Mouse (Mus musculus): ENCODE results near the gene Ctsq. TPM values are rescaled to one million over a fixed set of nuclear protein-coding genes. Genes with fewer than 3 reads are reported as not detected.
"Not testable (repeated sequence)": the region's sequence is repeated elsewhere in the genome, so short reads cannot be mapped to it uniquely, and the experiment has no call there.

Ctsq gene
- not detected in 2 replicates for polyA plus RNA-seq (2015; fragmentation: Nextera tagmentation; extraction: Ambion mirVana)

DNA sequence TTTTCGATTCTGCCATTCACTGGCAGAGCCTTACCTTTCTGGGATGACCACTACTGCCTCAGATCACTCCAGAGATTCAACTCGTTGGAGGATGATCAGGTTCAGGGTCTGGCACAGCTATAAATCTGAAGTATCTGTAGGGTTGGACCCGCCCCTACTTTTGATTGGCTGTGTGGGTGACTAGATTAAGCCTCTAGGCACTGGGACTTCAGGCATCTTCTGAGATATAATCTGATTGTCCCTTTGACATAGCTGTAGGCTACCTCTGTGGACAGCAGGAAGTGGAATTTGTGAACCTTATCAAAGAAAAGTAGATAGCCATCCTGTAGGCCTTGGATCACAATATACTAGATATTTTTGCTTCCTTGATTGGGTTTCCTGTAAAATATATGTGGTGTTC is at the start of gene Ctsq:
TSS of gene Ctsq (minus strand) at position 101 of the 400 bp plus-strand sequence.
- Histone ChIP-seq H3K27ac (replicated peaks) (no peak within 1 kb of the TSS), H3K9me3 (peaks cover 11% of the 10 kb centered on the region; the same call in 1 of the 2 replicates), H3K4me1 (no peaks in the 10 kb centered on the region), H3K9ac (no peak within 1 kb of the TSS), H3K4me3 (no peak within 1 kb of the TSS), H3K27me3 (replicated peaks) (no peaks in the 10 kb centered on the region), H3K36me3 (no peaks in the 10 kb centered on the region), H3K4me2 (no peak within 1 kb of the TSS)
- 38% methylated on average over 3 of the region's 3 CpGs for WGBS
- no peak for ATAC-seq (ENCODE audit: extremely low read depth, insufficient number of reproducible peaks, low FRiP score, low TSS enrichment)

DNA sequence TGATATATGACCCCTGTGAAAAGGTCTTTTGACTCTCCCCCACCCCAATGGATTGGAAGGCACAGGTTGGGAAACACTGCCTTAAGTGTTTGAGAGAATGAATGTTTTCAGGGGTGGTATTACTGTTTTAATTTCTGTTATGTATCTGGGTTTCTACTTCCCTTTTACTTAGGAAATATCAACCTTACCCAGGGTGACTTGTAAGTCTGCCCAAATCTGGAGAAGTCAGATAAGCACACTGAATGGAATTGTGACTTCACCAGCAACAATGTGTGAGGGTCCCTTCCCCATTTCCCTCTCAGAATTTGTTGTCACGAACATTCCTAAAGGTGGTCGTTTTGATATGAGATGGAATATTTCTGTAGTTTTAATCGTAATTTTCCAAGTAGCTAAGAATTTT is 17.6 kb downstream of the Ctsq start:
- no peak for ATAC-seq (ENCODE audit: extremely low read depth, insufficient number of reproducible peaks, low FRiP score, low TSS enrichment)
- Histone ChIP-seq H3K27me3 (replicated peaks) (no peaks in the 10 kb centered on the region), H3K27ac (replicated peaks) (no peak overlapping the region), H3K9me3 (peaks cover 26% of the 10 kb centered on the region; the same call in 1 of the 2 replicates), H3K9ac (no peak overlapping the region), H3K4me2 (no peak overlapping the region), H3K36me3 (no peaks in the 10 kb centered on the region), H3K4me3 (no peak overlapping the region), H3K4me1 (no peaks in the 10 kb centered on the region)
- 68% methylated on average over 3 of the region's 3 CpGs for WGBS

DNA sequence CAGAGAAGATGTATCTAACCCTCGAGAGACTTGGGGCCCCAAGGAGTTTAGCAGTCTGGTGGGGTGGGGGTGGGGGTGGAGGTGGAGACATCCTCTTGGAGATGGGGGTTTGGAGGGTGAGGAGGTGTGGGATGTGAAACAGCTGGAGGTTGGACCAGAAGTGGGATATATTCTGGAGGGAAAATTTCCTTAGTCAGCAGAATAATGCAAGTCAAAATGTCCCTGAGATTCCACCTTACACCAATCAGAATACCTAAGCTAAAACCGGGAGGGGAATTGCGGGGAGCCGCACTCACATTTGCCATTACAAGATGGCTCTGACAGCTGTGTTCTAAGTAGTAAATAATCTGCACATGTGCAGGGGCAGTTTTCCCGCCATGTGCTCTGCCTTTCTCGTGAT is 18.6 kb downstream of the Ctsq start:
- Histone ChIP-seq H3K27ac (replicated peaks) (no peak overlapping the region), H3K9me3 (peaks cover 24% of the 10 kb centered on the region; the same call in 1 of the 2 replicates), H3K27me3 (replicated peaks) (no peaks in the 10 kb centered on the region), H3K4me3 (no peak overlapping the region), H3K4me1 (no peaks in the 10 kb centered on the region), H3K36me3 (no peaks in the 10 kb centered on the region), H3K4me2 (no peak overlapping the region), H3K9ac (no peak overlapping the region)
- WGBS: 86% methylated on average over 6 of the region's 6 CpGs
- no peak for ATAC-seq (ENCODE audit: extremely low read depth, insufficient number of reproducible peaks, low FRiP score, low TSS enrichment)

DNA sequence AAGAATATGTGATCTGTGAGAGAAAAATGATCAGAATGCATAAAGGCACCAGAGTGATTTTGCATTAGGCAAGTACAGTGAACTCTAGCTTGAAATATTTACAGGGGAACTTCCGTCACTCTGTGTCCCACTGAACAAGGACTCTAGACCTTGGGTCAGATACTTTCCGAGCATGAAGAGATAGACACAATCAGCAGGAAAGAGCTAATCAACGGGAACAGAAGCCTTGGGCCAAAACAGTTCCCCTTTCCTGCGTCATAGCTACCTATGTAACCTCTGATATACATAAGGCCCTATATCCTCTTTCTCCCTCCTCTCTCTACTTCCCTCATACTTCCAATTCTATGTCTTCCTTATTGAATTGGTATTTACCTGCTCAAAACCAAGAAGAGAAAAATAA is 30.3 kb downstream of the Ctsq start:
- ATAC-seq (ENCODE audit: extremely low read depth, insufficient number of reproducible peaks, low FRiP score, low TSS enrichment): no peak
- no peak overlapping the region for H3K27ac ChIP-seq (replicated peaks)
- no peaks in the 10 kb centered on the region for H3K27me3 ChIP-seq (replicated peaks)
- no peak overlapping the region for H3K4me3 ChIP-seq
- H3K36me3 ChIP-seq: no peaks in the 10 kb centered on the region
- no peak overlapping the region for H3K9ac ChIP-seq
- H3K4me2 ChIP-seq: no peak overlapping the region
- WGBS: 44% methylated on average over 4 of the region's 4 CpGs
- H3K4me1 ChIP-seq: no peaks in the 10 kb centered on the region
- H3K9me3 ChIP-seq: peaks cover 24% of the 10 kb centered on the region

DNA sequence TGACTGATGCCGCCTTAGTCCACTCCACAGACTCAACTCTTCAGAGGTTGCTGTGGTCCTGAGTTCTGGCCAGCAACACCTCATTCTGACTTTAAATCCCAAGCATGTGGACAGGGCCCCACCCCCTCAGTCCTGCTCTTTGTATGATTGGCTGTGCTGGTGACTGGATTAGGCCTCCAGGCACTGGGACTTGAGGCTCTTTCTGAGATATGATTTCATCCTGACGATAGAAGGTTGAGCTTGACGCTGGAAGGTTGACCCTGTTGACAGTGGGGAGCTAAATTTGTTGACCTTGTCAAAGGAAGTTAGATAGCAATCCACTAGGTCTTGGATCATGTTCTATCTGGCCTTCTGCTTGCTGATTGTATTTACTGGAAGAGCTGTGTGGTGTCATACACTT is 34.6 kb downstream of the Ctsq start, which contains the start of gene Ctsj:
TSS of gene Ctsj (minus strand) at position 101 of the 400 bp plus-strand sequence.
- ATAC-seq (ENCODE audit: extremely low read depth, insufficient number of reproducible peaks, low FRiP score, low TSS enrichment): no peak
- 58% methylated on average over 3 of the region's 3 CpGs for WGBS
- H3K27me3 ChIP-seq (replicated peaks): no peaks in the 10 kb centered on the region
- no peak within 1 kb of the TSS for H3K9ac ChIP-seq
- peaks cover 26% of the 10 kb centered on the region for H3K9me3 ChIP-seq
- H3K4me1 ChIP-seq: no peaks in the 10 kb centered on the region
- H3K27ac ChIP-seq (replicated peaks): no peak within 1 kb of the TSS
- H3K36me3 ChIP-seq: no peaks in the 10 kb centered on the region
- H3K4me3 ChIP-seq: no peak within 1 kb of the TSS
- no peak within 1 kb of the TSS for H3K4me2 ChIP-seq

DNA sequence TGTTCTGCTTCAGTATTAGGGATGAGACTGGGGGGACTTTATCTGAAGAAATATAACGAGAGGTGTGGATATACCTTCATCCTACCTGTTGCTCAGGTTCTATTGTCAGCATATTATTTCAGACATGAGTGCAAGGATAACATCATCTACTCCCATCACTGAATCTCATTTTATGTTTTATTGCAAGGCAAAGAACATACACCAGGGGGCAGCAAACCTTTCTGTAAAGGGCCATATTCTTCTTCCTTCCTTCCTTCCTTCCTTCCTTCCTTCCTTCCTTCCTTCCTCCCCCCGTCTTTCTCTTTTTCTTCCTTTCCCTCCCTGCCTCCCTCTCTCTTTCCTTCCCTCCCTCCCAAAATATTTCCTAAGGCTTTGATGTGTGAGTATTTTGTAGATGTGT is 42.8 kb downstream of the Ctsq start:
- Histone ChIP-seq H3K4me2 (no peak overlapping the region), H3K36me3 (no peaks in the 10 kb centered on the region), H3K27me3 (replicated peaks) (no peaks in the 10 kb centered on the region), H3K4me1 (no peaks in the 10 kb centered on the region), H3K4me3 (no peak overlapping the region), H3K27ac (replicated peaks) (no peak overlapping the region), H3K9ac (no peak overlapping the region), H3K9me3 (peaks cover 7% of the 10 kb centered on the region; the same call in 1 of the 2 replicates)
- WGBS: 35% methylated on average over 2 of the region's 2 CpGs
- ATAC-seq (ENCODE audit: extremely low read depth, insufficient number of reproducible peaks, low FRiP score, low TSS enrichment): no peak

DNA sequence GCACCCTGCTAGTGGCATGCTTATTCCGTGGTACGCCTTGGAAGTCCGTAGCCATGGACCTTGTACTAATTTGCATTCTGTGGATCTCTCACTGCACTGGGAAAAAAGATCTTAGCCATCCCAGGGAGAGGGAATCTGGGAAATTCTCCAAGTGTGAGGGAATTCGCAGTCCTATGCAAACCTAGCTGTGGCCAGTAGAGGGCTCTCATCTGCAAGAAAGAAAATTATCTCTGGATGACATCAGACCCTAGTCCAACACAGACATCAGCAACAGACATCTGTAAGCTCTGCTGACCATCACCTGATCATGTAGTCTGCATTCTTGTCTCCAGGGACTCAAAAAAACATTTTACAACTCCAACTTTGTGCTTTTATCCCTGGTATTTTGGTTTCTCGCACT is 53.5 kb downstream of the Ctsq start:
- not testable (repeated sequence) for H3K9me3 ChIP-seq; H3K4me3 ChIP-seq; ATAC-seq (ENCODE audit: extremely low read depth, insufficient number of reproducible peaks, low FRiP score, low TSS enrichment); H3K27me3 ChIP-seq (replicated peaks); H3K4me2 ChIP-seq; H3K27ac ChIP-seq (replicated peaks); H3K9ac ChIP-seq; H3K4me1 ChIP-seq; H3K36me3 ChIP-seq
- 63% methylated on average over 4 of the region's 5 CpGs for WGBS

Other genes starting within 250 kb of the Ctsq start
- gene Ctsll3, start 237.8 kb downstream of the Ctsq start, polyA plus RNA-seq (2015; fragmentation: Nextera tagmentation; extraction: Ambion mirVana): not detected in 2 replicates
- 0.76 TPM in 1 of 2 replicates, not detected in the other for gene 4930486L24Rik, start 176.2 kb downstream of the Ctsq start, polyA plus RNA-seq (2015; fragmentation: Nextera tagmentation; extraction: Ambion mirVana)
- 0.48 TPM in 1 of 2 replicates, not detected in the other for gene Gm49392, start 143.7 kb downstream of the Ctsq start, polyA plus RNA-seq (2015; fragmentation: Nextera tagmentation; extraction: Ambion mirVana)
- 6.5 and 9.0 TPM in 2 replicates for gene Ctla2b, start 143.2 kb downstream of the Ctsq start, polyA plus RNA-seq (2015; fragmentation: Nextera tagmentation; extraction: Ambion mirVana)
- gene Tpbpb, start 135.8 kb downstream of the Ctsq start, polyA plus RNA-seq (2015; fragmentation: Nextera tagmentation; extraction: Ambion mirVana): not detected in 2 replicates
- gene Gm49393, start 105.0 kb downstream of the Ctsq start, polyA plus RNA-seq (2015; fragmentation: Nextera tagmentation; extraction: Ambion mirVana): not detected in 2 replicates
- 3.9 TPM in 1 of 2 replicates, not detected in the other for gene Gm49391, start 104.1 kb downstream of the Ctsq start, polyA plus RNA-seq (2015; fragmentation: Nextera tagmentation; extraction: Ambion mirVana)
- gene Ctla2a, start 104.0 kb downstream of the Ctsq start, polyA plus RNA-seq (2015; fragmentation: Nextera tagmentation; extraction: Ambion mirVana): 86.3 and 102 TPM in 2 replicates
- not detected in 2 replicates for gene Tpbpa, start 98.6 kb downstream of the Ctsq start, polyA plus RNA-seq (2015; fragmentation: Nextera tagmentation; extraction: Ambion mirVana)
- 0.11 and 0.24 TPM in 2 replicates for gene Ctsj, start 34.7 kb downstream of the Ctsq start, polyA plus RNA-seq (2015; fragmentation: Nextera tagmentation; extraction: Ambion mirVana)
- not detected in 2 replicates for gene Ctsr, start 123.6 kb upstream of the Ctsq start, polyA plus RNA-seq (2015; fragmentation: Nextera tagmentation; extraction: Ambion mirVana)
- gene Cts6, start 162.8 kb upstream of the Ctsq start, polyA plus RNA-seq (2015; fragmentation: Nextera tagmentation; extraction: Ambion mirVana): not detected in 2 replicates
- not detected in 2 replicates for gene Cts8, start 214.7 kb upstream of the Ctsq start, polyA plus RNA-seq (2015; fragmentation: Nextera tagmentation; extraction: Ambion mirVana)
- gene Gm49398, start 248.2 kb upstream of the Ctsq start, polyA plus RNA-seq (2015; fragmentation: Nextera tagmentation; extraction: Ambion mirVana): not detected in 2 replicates